Mouse (Mus musculus) kidney, postnatal 4 days (tissue): Measurements from ENCODE around the gene Ssh2.
A peak's percentile ranks its signal among the peaks of the same experiment; 100 is the strongest.

Source experiments
- DNase-seq, 2 experiments: peaks; one replicate each; pipeline ENCODE4 v3.0.0; 2021; ENCODE audit warnings: mixed read lengths in 2 of 2

The Ssh2 gene

DNA sequence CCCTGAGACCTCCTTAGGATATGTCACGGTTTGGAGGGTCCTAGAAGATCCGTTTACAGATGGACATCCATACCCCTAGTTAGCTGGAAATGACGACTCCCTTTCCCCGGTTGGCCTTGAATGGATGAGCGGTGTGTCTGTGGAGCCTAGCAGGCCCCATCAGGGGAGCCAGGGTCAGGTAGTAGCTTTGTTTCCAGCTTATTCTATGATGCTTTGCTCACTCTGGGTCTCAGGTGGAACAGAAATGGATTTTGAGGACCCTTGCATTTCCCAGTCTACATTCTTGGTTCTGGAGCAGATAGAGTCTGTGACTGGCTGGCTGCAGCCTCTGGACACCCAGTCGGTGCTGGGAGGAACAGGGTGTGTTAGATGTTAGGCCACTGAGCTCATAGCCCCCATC, 278.7 kb downstream of the Ssh2 start:
- no peak for DNase-seq

DNA sequence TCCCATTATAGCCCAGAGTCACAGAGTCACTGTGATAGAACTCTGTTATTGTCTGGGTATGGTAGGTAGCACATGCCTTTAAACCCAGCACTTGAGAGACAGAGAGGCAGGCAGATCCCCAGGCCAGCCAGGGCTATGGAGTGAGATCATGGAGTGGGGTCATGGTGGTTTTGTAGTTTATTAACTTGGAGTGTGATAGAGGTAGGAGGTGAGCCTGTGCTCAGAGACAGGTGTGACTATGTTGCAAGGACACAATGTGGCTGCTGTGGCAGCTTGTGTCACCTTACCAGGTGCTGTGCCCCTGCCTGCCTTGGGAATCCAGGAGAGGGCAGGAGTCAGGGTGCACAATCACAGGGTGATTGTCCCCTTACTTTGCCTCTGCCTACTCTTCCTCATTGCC, 279.4 kb downstream of the Ssh2 start:
- DNase-seq = peak in 1 of 2 experiments; percentile 5

DNA sequence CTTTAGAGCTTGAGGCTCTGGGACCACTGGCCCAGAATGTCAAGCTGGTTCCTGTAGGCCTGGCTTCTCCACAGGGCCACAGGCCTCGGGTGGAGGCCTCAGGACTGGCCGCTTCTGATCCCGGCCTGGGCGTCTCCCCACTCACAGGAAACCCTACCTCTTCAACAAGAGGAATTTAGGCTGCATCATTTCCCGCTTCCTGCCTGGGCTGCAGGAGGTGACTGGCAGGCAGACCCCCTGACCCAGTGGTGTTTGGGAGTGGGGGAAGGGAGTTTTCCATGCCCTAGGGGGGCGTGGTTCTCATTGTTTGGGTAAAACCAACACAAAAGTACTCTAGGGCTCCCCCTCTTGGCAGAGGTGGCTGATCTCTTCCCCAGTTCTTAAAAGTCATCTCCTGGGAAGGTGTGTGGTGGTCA, 281.3 kb downstream of the Ssh2 start:
- peak; percentile 78 to 86 for DNase-seq

DNA sequence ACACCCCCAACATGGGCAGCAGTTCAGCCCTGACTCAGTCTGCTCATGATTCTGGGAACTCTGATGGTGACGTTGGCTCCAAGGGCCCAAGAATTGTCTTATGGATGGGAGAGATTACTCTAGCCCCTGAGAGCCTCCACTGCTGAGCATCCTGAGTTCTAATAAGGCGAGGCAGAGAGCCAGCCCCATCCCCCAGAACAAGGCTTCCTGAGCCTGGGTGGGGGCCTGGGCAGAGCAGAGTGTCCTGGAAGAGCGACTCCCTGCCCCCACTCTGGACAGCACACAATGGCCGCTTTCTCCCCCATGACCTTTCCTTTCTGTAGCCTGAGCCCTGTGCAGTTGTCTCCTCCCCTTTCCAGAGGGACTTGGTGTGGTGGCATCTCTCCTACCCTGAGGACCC, 281.8 kb downstream of the Ssh2 start:
- DNase-seq = peak in 1 of 2 experiments; percentile 60

DNA sequence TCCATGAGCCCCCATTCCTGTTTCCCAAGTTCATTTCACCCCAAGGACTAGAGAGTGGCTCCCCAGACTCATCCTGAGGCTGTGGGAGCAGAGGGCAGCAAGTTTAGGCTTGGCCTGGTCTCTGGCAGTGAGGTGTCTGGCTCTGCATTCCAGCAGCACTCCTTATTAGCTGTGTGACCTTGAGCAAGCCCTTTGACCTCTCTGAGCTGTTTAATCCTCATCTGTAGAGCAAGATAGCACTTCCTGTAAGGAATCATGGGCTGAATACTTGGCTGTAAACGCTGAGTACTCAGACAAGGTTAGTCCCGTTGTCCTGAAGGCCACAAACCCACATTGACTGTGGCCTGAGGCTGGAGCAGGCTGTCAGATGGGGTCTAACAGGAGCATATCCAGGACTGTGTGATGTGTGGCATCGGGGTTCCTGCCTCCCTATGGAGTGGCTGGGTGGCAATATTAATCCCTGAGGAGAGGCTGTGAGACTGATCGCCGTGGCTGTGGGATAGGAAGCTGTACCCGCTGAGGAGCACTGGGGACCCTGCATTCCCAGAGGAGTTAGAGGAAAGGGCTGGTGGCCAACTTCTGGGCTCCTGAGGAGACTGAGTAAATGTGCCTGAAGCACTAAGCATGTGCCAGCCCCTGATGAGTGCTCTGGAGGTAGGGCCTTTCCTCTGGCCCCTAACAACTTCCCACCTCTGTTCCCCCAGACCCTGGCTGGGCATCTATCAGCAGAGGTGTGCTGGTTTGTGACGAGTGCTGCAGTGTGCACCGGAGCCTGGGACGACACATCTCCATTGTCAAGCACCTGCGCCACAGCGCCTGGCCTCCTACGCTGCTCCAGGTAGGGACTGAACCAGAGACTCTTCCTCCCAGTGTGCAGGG, 282.4 kb downstream of the Ssh2 start:
- DNase-seq = peak in 1 of 2 experiments; percentile 24

DNA sequence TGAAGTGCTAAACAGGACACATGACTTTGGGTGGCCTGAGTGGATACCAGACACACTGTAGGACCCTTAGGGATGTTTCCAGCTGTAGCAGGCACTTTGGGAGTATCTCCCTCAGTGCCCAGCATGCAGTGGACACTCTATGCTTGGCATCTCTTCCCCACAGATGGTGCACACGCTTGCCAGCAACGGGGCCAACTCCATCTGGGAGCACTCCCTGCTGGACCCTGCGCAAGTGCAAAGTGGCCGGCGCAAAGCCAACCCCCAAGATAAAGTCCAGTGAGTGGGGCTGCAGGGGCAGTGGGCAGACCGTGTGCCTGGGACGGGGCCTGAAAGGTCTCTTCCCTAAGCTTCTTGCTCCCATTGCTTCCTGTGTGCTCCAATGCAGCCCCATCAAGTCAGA, 283.3 kb downstream of the Ssh2 start:
- no peak for DNase-seq

DNA sequence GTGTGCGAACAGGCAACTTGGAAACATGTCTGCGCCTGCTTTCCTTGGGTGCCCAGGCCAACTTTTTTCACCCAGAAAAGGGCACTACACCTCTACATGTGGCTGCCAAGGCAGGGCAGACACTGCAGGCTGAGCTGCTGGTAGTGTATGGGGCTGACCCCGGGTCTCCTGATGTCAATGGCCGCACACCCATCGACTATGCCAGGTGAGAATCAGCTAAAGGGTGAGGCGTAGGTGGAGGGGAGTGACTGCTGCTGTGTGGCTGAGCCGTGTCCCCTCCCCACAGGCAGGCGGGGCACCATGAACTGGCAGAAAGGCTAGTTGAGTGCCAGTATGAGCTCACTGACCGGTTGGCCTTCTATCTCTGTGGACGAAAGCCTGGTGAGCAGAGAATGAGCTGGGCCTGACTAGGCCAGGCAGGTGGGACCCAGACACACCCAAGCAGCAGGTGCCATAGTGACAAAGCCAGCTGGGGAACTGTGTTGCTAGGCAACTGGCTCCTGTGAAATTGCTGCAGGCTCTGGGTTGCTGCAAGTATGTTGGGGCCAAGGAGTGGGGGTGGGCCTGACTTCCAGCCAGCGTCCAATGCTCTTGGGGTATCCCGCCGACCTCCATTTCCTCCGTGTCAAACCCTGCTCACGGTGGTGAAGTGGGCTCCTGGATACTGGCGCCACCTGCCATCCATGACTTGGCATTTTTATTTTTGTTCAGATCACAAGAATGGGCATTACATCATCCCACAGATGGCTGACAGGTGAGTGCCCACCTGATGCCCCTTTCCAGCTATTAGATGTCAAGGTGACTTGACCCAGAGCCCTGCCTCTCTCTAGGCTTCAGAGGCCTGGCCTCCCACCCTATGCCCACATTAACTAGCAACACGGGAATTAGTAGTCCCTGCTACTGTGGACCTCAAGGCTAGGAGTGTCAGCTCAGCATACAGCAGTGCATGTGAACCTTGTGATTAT, 284.6 kb downstream of the Ssh2 start:
- DNase-seq = peak in 1 of 2 experiments; percentile 18

DNA sequence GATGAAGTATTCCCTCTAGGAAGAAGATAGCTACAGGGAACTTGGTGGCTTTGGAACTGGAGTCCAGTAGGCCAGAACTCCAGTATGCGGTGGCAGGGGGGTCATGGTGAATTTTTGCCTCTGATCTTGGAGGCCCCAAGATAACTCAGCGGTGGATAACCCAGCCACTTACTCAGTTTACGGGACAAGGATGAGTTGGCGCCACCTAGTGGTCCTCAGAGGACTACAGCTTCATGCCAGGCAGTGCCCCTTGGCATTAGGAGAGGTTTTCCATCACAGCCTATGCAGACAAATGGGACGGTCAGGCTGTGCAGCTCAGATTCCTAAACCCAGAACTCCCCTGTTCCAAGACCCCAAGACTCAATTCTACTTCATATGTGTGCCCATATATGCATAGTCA, 285.3 kb downstream of the Ssh2 start:
- peak; percentile 82 to 87 for DNase-seq

DNA sequence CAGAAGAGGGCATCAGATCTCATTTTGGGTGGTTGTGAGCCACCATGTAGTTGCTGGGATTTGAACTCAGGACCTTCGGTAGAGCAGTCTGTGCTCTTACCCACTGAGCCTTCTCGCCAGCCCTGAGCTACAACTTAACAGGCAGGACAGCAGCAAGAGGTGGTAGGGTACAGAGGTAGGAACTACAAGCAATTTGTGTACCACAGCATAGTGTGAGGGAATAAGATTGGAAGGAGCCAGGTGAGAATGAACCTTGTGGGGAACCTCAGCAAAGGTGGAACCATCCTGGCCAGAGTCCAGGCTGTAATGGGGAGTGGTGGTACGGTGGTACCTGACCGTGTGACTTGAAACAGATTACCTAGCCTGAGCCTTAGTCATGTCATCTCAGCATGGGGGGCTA, 285.9 kb downstream of the Ssh2 start:
- DNase-seq = peak in 1 of 2 experiments; percentile 1

DNA sequence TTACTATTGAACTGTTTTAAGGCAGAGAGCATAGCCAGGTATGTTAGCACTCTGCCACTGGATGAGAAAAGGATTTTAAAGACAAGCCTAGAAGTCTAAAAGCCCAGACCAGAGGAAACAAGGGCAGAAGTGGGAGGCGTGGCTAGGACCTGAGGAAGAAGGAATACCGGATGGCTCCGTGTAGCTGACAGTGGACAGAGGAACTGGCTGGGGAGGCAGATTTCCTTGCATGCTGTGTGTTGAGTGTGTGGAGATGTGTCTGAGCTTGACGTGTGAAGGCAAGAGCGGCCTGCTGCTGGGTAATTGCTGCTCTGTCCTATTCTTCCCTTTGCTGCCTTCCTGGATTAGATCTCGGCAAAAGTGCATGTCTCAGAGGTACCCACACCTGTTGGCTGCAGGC, 286.4 kb downstream of the Ssh2 start:
- DNase-seq = no peak

DNA sequence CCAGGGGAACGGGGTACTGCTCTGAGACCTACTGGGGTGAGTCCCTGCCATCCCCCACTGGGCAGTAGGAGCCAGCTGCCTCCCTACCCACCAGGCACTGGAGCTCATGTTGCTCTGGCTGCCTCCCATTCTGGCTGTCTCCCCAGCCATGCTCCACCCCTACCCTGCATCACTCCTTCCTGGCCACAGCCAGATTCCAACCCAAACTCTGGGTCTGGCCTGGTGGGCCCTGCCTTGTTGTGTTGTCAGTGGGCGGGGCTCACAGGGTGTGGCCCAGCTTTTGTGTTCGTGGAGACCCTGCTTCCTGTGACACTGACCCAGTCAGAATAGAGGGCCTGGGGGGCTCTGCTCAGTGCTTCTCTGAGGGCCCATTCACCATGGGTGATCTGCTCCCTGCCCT, 287.4 kb downstream of the Ssh2 start:
- peak in 1 of 2 experiments; percentile 53 for DNase-seq

DNA sequence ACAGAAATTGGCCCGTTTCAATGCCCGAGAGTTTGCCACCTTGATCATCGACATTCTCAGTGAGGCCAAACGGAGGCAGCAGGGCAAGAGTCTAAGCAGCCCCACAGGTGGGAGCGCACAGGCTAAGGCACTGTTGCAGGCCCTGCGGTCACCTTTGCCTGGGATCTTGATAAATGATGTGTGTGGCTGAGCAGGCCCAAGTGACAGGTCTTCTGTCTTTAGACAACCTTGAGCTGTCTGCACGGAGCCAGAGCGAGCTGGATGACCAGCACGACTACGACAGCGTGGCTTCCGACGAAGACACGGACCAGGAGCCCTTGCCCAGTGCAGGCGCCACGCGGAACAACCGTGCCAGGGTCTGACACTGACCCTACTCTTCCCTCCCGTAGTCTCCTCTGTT, 288.3 kb downstream of the Ssh2 start:
- DNase-seq = peak in 1 of 2 experiments; percentile 7

DNA sequence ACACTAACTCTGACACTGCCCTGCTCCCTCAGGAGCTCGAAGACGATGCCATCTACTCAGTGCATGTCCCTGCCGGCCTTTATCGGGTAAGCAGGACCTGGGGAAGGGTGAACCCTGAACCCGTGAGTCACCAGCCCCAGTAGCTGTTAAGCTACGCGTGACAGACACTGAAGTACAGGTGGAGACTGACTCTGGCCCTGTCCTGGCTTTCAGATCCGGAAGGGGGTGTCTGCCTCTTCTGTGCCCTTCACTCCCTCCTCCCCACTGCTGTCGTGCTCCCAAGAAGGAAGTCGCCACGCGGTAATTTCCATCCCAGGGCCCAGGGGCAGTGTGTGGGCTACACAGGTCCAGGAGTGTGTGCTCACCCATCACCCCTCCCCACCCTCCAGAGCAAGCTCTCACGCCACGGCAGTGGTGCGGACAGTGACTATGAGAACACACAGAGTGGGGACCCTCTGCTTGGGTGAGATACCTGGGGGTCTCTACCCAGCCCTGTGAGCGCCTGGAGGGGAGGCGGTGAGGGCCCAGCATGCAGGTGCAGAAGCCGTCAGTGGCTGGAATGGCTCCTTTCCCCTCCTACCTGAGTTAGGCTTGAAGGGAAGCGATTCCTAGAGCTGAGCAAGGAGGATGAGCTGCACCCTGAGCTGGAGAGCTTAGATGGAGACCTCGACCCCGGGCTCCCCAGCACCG, 289.3 kb downstream of the Ssh2 start:
- DNase-seq = peak in 1 of 2 experiments; percentile 16

DNA sequence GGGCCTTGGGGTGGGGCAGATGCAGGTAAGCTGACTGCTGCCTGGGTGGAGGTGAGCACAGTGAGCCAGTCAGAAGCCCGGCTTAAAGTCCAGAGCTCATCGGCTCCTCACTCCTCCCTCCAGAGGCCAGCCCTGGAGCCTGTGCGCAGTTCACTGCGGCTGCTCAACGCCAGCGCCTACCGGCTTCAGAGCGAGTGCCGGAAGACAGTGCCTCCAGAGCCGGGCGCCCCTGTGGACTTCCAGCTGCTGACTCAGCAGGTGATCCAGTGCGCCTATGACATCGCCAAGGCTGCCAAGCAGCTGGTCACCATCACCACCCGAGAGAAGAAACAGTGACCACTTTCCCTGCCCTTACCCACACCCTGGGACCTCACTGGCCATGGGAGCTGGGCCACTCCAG, 290.2 kb downstream of the Ssh2 start:
- peak in 1 of 2 experiments; percentile 61 for DNase-seq

DNA sequence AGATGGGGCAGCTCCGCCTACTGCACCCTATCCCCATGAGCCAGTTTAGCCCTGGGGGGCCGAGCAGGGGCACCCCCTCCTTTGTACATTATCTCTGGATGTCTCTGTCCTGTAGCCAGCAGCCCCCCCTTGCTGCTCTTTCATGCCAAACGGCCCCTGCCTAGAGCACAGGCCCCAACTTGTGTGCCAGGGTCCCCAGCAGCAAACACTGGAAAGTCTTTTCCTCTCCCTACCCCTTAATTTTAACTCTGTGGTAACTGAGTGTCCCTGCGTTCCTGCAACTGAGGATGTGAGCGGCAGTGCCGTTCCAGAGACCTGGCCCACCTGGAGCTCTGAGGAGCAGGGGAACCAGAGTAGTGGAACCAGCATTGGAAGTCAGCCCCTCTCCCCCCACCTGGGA, 290.9 kb downstream of the Ssh2 start:
- peak in 1 of 2 experiments; percentile 4 for DNase-seq

DNA sequence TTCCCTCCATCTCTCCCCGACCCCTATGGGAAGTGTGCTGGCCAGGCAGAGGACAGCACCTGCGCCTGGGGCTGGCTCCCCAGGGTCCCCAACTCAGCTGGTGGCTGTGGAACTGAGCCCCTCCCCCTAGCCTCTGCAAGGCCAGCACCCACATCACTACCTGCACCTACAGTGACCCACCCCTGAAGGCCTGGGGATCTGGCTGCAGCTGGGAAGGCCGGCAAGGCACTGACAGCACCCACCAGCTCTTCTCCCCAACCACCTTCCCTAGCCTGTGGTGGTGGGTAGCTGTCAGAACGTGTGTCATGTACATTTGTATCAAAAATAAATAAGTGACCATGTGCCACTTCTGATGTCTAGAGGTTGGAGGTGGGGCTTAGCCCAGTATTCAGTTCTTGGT, 291.3 kb downstream of the Ssh2 start:
- peak in 1 of 2 experiments; percentile 3 for DNase-seq

DNA sequence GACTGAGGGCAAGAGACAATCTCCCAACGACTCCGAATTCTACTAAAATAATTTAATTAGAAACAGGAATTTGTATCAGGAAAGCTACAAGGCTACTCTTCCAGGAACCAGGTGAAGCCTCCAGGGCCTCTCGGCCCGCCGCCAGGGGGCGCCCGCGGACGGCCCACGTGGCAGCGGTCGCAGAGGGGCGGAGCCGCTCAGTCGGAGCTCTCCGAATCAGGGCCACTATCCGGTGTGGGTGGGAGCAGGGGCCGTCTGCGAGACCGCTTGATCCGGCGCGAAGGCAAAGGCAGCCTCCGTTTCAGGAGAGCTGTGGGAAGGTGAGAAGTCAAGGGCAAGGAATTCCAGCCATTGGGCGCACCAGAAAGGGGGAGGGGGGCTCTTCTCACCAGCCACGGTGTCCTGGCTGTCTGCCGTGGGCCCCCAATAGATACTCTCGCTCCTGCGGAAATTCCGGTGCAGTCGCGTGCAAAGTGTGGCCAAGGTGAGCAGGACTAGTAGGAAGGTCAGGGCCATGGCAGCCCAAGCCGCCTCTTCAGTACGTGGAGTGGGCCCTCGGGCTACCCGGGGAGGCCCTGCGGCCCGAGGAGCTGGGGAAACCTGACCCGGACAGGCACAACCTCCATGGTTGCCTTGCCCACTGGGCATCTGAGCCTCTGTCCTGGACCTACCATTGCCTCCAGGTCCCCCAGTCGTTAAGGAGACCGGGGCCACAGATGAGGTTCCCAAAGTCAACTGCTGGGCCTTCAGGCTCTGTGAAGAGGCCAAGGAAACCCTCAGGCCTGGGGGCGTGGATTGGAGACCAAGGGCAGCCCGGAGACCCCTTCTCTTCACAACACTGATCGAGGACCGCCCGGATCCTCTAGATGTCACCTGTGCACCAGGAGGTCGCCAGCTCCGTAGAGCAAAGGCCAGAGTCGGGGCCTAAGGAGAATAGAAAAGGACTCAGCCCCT, 292.3 kb downstream of the Ssh2 start:
- DNase-seq = peak; percentile 91 to 95
